Mouse (Mus musculus): ENCODE data around the gene Cct7.

The Cct7 gene

GRCm38 (mm10) chr6:85502103-85502910 lies 51.0 kb downstream of the Cct7 start:
- no peak for DNase-seq (ENCODE audit: low spot score in 2 of 2)

GRCm38 (mm10) chr6:85502911-85503250 lies 51.6 kb downstream of the Cct7 start, which contains the start of gene Fbxo41:
Gene Fbxo41, minus strand, starts transcription at chr6:85502994.
- peak in 1 of 2 experiments; percentile 47 for DNase-seq (ENCODE audit: low spot score in 2 of 2)

DNA sequence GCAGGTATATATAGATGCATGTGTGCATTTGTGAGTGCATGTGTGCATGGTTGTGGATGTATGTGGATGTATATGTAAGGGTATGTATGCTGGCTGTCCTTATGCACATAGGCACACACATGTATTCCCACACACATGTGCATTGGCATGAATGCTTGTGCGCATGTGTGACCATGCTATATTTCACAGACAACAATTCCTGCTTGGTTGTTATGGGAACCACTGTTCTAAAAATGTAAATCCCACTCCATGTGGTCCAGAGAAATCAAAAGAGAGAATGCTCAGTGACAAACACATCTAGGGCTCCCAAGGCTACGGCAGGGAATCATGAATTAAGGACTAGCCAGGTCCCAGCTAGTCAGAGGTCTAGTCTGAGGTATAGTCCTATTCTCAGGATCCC lies 53.6 kb downstream of the Cct7 start:
- DNase-seq (ENCODE audit: low spot score in 2 of 2): no peak

DNA sequence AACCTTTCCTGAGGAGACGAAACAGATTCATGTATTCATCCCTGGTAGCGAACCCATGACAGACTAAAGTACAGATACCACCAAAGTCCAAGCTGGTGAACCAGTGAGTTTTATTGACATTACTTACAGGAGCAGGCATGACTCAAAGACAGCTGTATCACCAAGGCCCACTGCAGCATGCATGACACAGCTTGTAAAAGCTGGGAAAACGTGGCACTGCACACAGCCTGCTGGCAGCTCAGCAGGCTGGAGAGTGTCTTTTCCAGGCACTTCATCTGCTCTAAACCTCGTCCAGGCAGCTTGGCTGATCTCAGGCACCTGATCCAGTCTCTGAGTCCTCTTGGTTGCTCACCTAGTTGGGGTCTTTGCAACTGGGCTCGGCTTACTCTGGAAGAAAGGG lies 57.3 kb downstream of the Cct7 start:
- no peak for DNase-seq (ENCODE audit: low spot score in 2 of 2)

DNA sequence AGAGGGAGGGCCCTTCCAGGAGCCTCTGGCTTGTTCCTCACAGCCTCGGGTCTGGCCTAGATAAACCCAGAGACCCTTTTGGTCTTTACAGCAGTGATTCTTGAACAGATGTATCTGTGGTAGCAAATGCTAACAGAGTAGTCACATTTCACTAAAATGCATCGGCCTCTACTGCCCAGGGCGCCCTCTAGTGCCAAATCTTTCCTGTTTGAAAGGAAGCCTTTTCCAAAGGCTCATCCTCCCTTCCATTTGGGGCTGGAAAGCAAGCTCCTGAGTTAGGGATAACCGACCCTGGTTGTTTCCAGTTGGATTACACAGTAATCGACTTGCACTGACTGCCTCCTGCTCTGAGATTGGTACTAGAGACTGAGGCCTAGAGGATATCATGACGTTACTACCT lies 59.2 kb downstream of the Cct7 start:
- no peak for DNase-seq (ENCODE audit: low spot score in 2 of 2)

GRCm38 (mm10) chr6:85511286-85512055 lies 60.2 kb downstream of the Cct7 start:
- peak; percentile 32 to 55 for DNase-seq (ENCODE audit: low spot score in 2 of 2)

DNA sequence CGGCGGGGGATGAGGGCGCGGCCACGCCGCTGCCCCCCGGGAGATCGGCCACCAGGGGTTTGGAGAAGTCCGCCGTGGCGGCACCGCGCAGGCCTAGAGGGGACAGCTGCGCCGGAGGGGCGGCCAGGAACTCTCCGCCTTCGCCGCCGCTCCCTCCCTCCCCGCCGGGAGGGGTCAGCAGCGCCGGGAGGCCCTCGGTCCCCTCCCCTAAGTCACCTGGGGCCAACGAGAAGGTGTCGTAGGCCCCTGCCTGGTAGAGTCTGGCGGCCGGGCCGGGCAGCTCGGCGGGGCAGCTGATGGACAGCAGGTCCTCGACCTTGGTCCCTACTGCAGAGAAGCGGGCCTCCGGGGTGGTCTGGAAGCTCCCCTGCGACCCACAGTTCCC lies 60.7 kb downstream of the Cct7 start:
- DNase-seq (ENCODE audit: low spot score in 2 of 2): no peak

- no peak for DNase-seq (ENCODE audit: low spot score in 2 of 2)
Observed at GRCm38 (mm10) chr6:85512577-85513530, 61.5 kb downstream of the Cct7 start.

DNA sequence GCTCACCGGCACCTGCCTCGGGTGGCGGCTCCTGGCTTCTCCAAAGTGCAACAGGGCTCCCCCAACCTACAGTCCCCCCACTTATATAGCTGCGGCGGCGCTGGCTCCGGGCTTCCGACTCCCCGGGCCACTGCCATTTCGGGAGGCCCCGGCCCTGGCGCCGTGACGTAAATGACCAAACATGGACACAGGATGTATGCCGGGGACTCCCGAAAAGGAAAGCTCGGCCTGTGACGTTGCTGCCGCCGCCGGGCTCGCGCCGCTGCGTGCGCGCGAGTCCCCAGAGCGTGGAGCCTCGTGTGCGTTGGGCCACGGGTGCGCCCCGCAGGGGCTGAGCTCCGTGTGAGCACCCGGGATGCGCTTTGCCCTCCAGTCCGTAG lies 62.2 kb downstream of the Cct7 start, which contains the start of gene Egr4:
Gene Egr4 (minus strand): TSS at position 59 of the 380 bp plus-strand sequence.
- no peak for DNase-seq (ENCODE audit: low spot score in 2 of 2)

DNA sequence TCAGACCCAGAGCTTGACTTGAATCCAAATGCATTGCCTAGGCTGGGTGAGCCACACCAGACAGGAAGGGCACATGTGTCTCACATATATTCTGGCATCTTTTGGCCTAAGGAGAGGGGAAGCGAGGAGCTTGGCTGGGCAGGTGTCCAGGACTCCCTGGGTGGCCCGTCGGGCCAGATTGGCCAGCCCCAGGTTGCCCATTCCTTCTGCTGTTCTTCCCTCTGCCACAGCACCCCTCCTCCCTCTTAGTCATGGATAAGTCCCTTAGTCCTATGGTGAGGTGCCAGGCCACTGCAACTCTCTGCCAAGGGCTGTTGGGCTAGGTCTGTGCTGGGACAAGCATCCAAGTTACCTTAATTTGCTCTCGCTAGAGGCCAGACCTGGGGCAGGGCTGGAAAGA lies 64.6 kb downstream of the Cct7 start:
- no peak for DNase-seq (ENCODE audit: low spot score in 2 of 2)
